Mouse (Mus musculus): ENCODE data around the gene Fam53b.

DNA sequence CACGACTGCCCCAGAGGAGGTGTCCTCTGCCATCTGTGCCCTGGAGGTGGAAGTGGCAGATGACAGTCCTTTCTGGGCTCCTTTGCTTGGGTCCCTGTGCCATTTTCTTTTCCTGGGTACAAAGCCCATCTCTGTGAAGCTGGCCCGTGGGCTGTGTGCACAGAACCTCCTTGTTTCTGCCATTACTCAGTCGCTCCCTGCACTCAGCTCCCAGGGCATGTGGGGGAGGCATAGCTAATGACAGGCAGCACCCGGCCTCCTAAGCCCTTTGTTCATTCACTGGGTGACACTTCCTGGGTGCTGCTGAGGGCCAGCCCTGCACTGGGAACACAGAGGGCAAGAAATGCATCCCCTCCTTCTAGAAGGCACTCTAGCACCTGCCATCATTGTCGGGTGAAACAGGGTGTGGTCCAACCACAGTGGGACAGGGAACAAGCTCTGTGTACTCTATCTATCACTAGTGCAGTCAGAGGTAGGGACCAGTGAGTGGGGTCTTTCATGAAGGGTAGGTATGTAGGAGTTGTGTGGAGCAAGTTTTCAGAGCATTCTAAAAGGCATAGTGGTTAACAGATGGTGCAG is 111.1 kb downstream of the Fam53b start:
- no peak for TF ChIP-seq CTCF (IDR thresholded peaks at IDR 0.05)
- no peak for TF ChIP-seq EP300 (IDR thresholded peaks at IDR 0.05)

All from lung, postnatal 0 days (tissue).